Comparison of ENCODE assay signal across 10 mouse cellular contexts in the genomic region with DNA sequence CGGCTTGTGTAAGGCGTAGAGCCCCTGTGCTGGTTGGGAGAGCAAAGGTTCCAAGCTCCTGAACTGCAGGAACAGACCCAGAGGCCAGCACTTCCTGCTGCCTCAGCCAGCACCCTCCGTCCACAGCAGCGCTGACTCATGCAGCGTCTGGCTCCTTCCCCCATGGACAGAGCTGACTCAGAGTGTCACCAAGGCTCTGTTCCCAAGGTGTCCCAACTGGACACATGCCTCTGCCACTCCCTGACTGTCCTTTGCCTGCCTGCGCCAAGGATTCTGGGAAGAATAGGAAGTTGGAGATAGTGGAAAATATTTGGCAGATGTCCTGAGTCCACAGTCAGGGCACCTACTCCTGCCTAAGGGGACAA. TPM values are rescaled to one million over a fixed set of nuclear protein-coding genes. Genes with fewer than 3 reads are reported as not detected.
A peak's percentile ranks its signal among the peaks of the same experiment; 100 is the strongest.
DNase-seq lines count a peak whose midpoint lies in the region; ATAC-seq and TF ChIP-seq lines count a peak whose summit lies in the region.
"Had no signal": no experiment of that assay in that cellular context is flagged by ENCODE, and none has a peak within 500 bp of the region (broad histone marks: within the 10 kb centered on the region; RNA-seq: fewer than 3 reads in every experiment).

No protein-coding gene starts in this region.

- 0 out of 2 replicates have a peak overlapping the region, but pooled peaks have one; percentile 11 for H3K4me2 ChIP-seq in intestine, embryonic 15.5 days (replicated peaks)
- no peak overlapping the region for H3K4me2 ChIP-seq in lung, embryonic 15.5 days

- DNase-seq in 416B (ENCODE audit: low read depth): peak; percentile 72
- DNase-seq in gastrocnemius, adult 2 months: peak; percentile 90
- DNase-seq in urinary bladder, postnatal 14 days (ENCODE audit: low spot score): peak; percentile 85
- no peak for DNase-seq in layer of hippocampus, adult 2 months (ENCODE audit: low spot score in 2 of 2)
- no peak for DNase-seq in layer of hippocampus, postnatal 10 days (ENCODE audit: low spot score in 2 of 2)

- peaks cover 7% of the 10 kb centered on the region for H3K4me1 ChIP-seq in intestine, embryonic 15.5 days (replicated peaks)
- H3K4me1 ChIP-seq in lung, embryonic 15.5 days: peaks cover 6% of the 10 kb centered on the region

- H3K36me3 ChIP-seq in intestine, embryonic 15.5 days: no peaks in the 10 kb centered on the region
- H3K36me3 ChIP-seq in lung, embryonic 15.5 days: no peaks in the 10 kb centered on the region

- H3K4me3 ChIP-seq in gastrocnemius, adult 2 months: peak overlapping the region; percentile 24
- H3K4me3 ChIP-seq in intestine, embryonic 15.5 days (replicated peaks): no peak overlapping the region
- no peak overlapping the region for H3K4me3 ChIP-seq in lung, embryonic 15.5 days
- H3K4me3 ChIP-seq in layer of hippocampus, adult 2 months: no peak overlapping the region

- H3K9ac ChIP-seq in intestine, embryonic 15.5 days: no peak overlapping the region
- no peak overlapping the region for H3K9ac ChIP-seq in lung, embryonic 15.5 days

- peak; percentile 95 for ATAC-seq in intestine, embryonic 15.5 days
- peak; percentile 73 for ATAC-seq in lung, embryonic 15.5 days (ENCODE audit: borderline replicate concordance, extremely low read depth, low FRiP score, low TSS enrichment)
- no peak for ATAC-seq in inflammation-experienced regulatory T-cells, adult 6 months

- H3K27me3 ChIP-seq in intestine, embryonic 15.5 days (replicated peaks): no peaks in the 10 kb centered on the region
- no peaks in the 10 kb centered on the region for H3K27me3 ChIP-seq in lung, embryonic 15.5 days

- intact Hi-C loops in gastrocnemius, adult 2 months (cut with DNase I): loop anchor here (2.0 to 5.0 kb wide), 2 partner anchors 25 to 36 kb away; no protein-coding TSS in a partner anchor

- peak overlapping the region; percentile 85 for H3K27ac ChIP-seq in gastrocnemius, adult 2 months
- peak overlapping the region; percentile 72 for H3K27ac ChIP-seq in intestine, embryonic 15.5 days
- H3K27ac ChIP-seq in lung, embryonic 15.5 days: no peak overlapping the region
- H3K27ac ChIP-seq in layer of hippocampus, adult 2 months: no peak overlapping the region

- no peaks in the 10 kb centered on the region for H3K9me3 ChIP-seq in intestine, embryonic 15.5 days
- no peaks in the 10 kb centered on the region for H3K9me3 ChIP-seq in lung, embryonic 15.5 days

- no peak for TF ChIP-seq CTCF in gastrocnemius, adult 2 months (IDR thresholded peaks at IDR 0.05)
- TF ChIP-seq CTCF in layer of hippocampus, adult 2 months (conservative IDR thresholded peaks at IDR 0.05): no peak

- WGBS in intestine, embryonic 15.5 days: 34% methylated on average over 6 of the region's 6 CpGs
- 46% methylated on average over 6 of the region's 6 CpGs for WGBS in lung, embryonic 15.5 days

RNA-seq across cellular contexts. Expression of gene Best3, which starts 10.1 kb away (rescaled TPM):
- total RNA-seq in gastrocnemius, adult 2 months (2021): 10 to 100 TPM; 17.7 to 34.1 TPM
- not detected in 2 replicates for polyA plus RNA-seq in intestine, embryonic 15.5 days (2015; fragmentation: Nextera tagmentation; extraction: Ambion mirVana)
- polyA plus RNA-seq in lung, embryonic 15.5 days (2015; fragmentation: Nextera tagmentation; extraction: Ambion mirVana): 0.14 and 0.28 TPM in 2 replicates
- 1 to 10 TPM; 2.1 to 2.4 TPM for total RNA-seq in layer of hippocampus, adult 2 months (2021)
- not detected for polyA plus RNA-seq in inflammation-experienced regulatory T-cells, adult 6 months (2017; shearing (Covaris generic))
- total RNA-seq in layer of hippocampus, postnatal 10 days (2021): 1 to 10 TPM; 1.0 to 1.2 TPM

RNA-seq across cellular contexts. Expression of gene Gm10271, which starts 23.8 kb away (rescaled TPM):
- total RNA-seq in gastrocnemius, adult 2 months (2021): not detected
- polyA plus RNA-seq in intestine, embryonic 15.5 days (2015; fragmentation: Nextera tagmentation; extraction: Ambion mirVana): not detected in 2 replicates
- polyA plus RNA-seq in lung, embryonic 15.5 days (2015; fragmentation: Nextera tagmentation; extraction: Ambion mirVana): not detected in 2 replicates
- total RNA-seq in layer of hippocampus, adult 2 months (2021): not detected
- polyA plus RNA-seq in inflammation-experienced regulatory T-cells, adult 6 months (2017; shearing (Covaris generic)): not detected
- total RNA-seq in layer of hippocampus, postnatal 10 days (2021): not detected
- polyA plus RNA-seq: embryonic facial prominence, embryonic 14.5 days; neural tube, embryonic 11.5 days had no signal

RNA-seq across cellular contexts. Expression of gene Rab3ip, which starts 45.6 kb away (rescaled TPM):
- total RNA-seq in gastrocnemius, adult 2 months (2021): 10 to 100 TPM; 26.2 to 39.2 TPM
- 33.1 and 34.3 TPM in 2 replicates for polyA plus RNA-seq in intestine, embryonic 15.5 days (2015; fragmentation: Nextera tagmentation; extraction: Ambion mirVana)
- polyA plus RNA-seq in lung, embryonic 15.5 days (2015; fragmentation: Nextera tagmentation; extraction: Ambion mirVana): 31.1 and 32.3 TPM in 2 replicates
- 10 to 100 TPM; 64.2 to 70.9 TPM for total RNA-seq in layer of hippocampus, adult 2 months (2021)
- 10 to 100 TPM in 1 of 3 experiments, 1 to 10 TPM in 2; 5.6 to 12.7 (median 8.7) TPM for polyA plus RNA-seq in inflammation-experienced regulatory T-cells, adult 6 months (2017; shearing (Covaris generic))
- 10 to 100 TPM; 62.0 to 69.2 TPM for total RNA-seq in layer of hippocampus, postnatal 10 days (2021)

RNA-seq across cellular contexts. Expression of gene Lrrc10, which starts 48.9 kb away (rescaled TPM):
- total RNA-seq in gastrocnemius, adult 2 months (2021): under 1 TPM in 1 of 2 experiments, not detected in 1; 0.17 TPM
- polyA plus RNA-seq in intestine, embryonic 15.5 days (2015; fragmentation: Nextera tagmentation; extraction: Ambion mirVana): not detected in 2 replicates
- polyA plus RNA-seq in lung, embryonic 15.5 days (2015; fragmentation: Nextera tagmentation; extraction: Ambion mirVana): 0.88 and 1.2 TPM in 2 replicates
- under 1 TPM in 1 of 2 experiments, not detected in 1; 0.32 TPM for total RNA-seq in layer of hippocampus, adult 2 months (2021)
- not detected for polyA plus RNA-seq in inflammation-experienced regulatory T-cells, adult 6 months (2017; shearing (Covaris generic))
- under 1 TPM in 1 of 2 experiments, not detected in 1; 0.34 TPM for total RNA-seq in layer of hippocampus, postnatal 10 days (2021)
- polyA plus RNA-seq: embryonic facial prominence, embryonic 14.5 days; neural tube, embryonic 11.5 days had no signal

Comparison
In these comparisons a context has a peak if more than half of its experiments do, and no peak if none do; other contexts are left out.
1. DNase-seq: peak in 416B (single experiment), gastrocnemius, adult 2 months (single experiment) and urinary bladder, postnatal 14 days (single experiment); none in layer of hippocampus, adult 2 months (0 of 2) and layer of hippocampus, postnatal 10 days (0 of 2).
2. H3K27ac ChIP-seq: peak in gastrocnemius, adult 2 months (single experiment) and intestine, embryonic 15.5 days (single experiment); none in lung, embryonic 15.5 days (single experiment) and layer of hippocampus, adult 2 months (single experiment).
3. RNA of gene Best3, which starts 10.1 kb away (total RNA-seq): 17.7 to 34.1 TPM in gastrocnemius, adult 2 months; 2.1 to 2.4 TPM in layer of hippocampus, adult 2 months and 1.0 to 1.2 TPM in layer of hippocampus, postnatal 10 days; every median in the first group is over 4 times any median in the second.